Mouse (Mus musculus): ENCODE results near the gene Bsnd. TPM values are rescaled to one million over a fixed set of nuclear protein-coding genes. Genes with fewer than 3 reads are reported as not detected.

Bsnd gene
- polyA plus RNA-seq (2014; fragmentation: Illumina TruSeq; extraction: RNeasy Lipid Tissue Mini Kit (QIAGEN cat#74804); ENCODE audit: low replicate concordance) = not detected

GRCm38 (mm10) chr4:106492116-106492515, at the start of gene Bsnd:
TSS of gene Bsnd (minus strand) at chr4:106492283.

Other genes with a start within 250 kb of the Bsnd start
- 19.3 TPM for gene Usp24, start 176.1 kb downstream of the Bsnd start, polyA plus RNA-seq (2014; fragmentation: Illumina TruSeq; extraction: RNeasy Lipid Tissue Mini Kit (QIAGEN cat#74804); ENCODE audit: low replicate concordance)
- 0.11 TPM for gene Pcsk9, start 28.0 kb downstream of the Bsnd start, polyA plus RNA-seq (2014; fragmentation: Illumina TruSeq; extraction: RNeasy Lipid Tissue Mini Kit (QIAGEN cat#74804); ENCODE audit: low replicate concordance)
- gene Dhcr24, start 68.8 kb upstream of the Bsnd start, polyA plus RNA-seq (2014; fragmentation: Illumina TruSeq; extraction: RNeasy Lipid Tissue Mini Kit (QIAGEN cat#74804); ENCODE audit: low replicate concordance) = 1.6 TPM
- gene Lexm, start 125.0 kb upstream of the Bsnd start, polyA plus RNA-seq (2014; fragmentation: Illumina TruSeq; extraction: RNeasy Lipid Tissue Mini Kit (QIAGEN cat#74804); ENCODE audit: low replicate concordance) = not detected
- gene Ttc22, start 130.1 kb upstream of the Bsnd start, polyA plus RNA-seq (2014; fragmentation: Illumina TruSeq; extraction: RNeasy Lipid Tissue Mini Kit (QIAGEN cat#74804); ENCODE audit: low replicate concordance) = 2.5 TPM
- gene Pars2, start 158.8 kb upstream of the Bsnd start, polyA plus RNA-seq (2014; fragmentation: Illumina TruSeq; extraction: RNeasy Lipid Tissue Mini Kit (QIAGEN cat#74804); ENCODE audit: low replicate concordance) = 1.4 TPM
- 37.9 TPM for gene Ttc4, start 186.7 kb upstream of the Bsnd start, polyA plus RNA-seq (2014; fragmentation: Illumina TruSeq; extraction: RNeasy Lipid Tissue Mini Kit (QIAGEN cat#74804); ENCODE audit: low replicate concordance)
- gene Mroh7, start 238.6 kb upstream of the Bsnd start, polyA plus RNA-seq (2014; fragmentation: Illumina TruSeq; extraction: RNeasy Lipid Tissue Mini Kit (QIAGEN cat#74804); ENCODE audit: low replicate concordance) = 0.07 TPM
- gene Fam151a, start 241.6 kb upstream of the Bsnd start, polyA plus RNA-seq (2014; fragmentation: Illumina TruSeq; extraction: RNeasy Lipid Tissue Mini Kit (QIAGEN cat#74804); ENCODE audit: low replicate concordance) = not detected